Mouse (Mus musculus) lung, adult 2 months (tissue): ENCODE data around the gene Grn.
A peak's percentile ranks its signal among the peaks of the same experiment; 100 is the strongest.

Source experiments
- CTCF ChIP-seq: fragments of 200-500 bp; IDR thresholded peaks from 2 replicates; pipeline ENCODE4 v1.5.1; 2011; ENCODE audit warnings: mild to moderate bottlenecking, low read length, control low read depth; ENCODE audit not compliant: insufficient read depth
- POLR2A ChIP-seq: fragments of 200-500 bp; IDR thresholded peaks from 2 replicates; pipeline ENCODE4 v1.6.1; 2011; ENCODE audit warnings: low read depth, mild to moderate bottlenecking, control low read depth, low read length, borderline replicate concordance; ENCODE audit errors: extremely low read depth

- TF ChIP-seq CTCF (peak; percentile 66), POLR2A (0 out of 2 replicates have a peak, but pooled peaks have one; percentile 11)
These were observed 1.0 kb downstream of the Grn start for GRCm38 (mm10) chr11:102431018-102431645.
